Mouse (Mus musculus): ENCODE data around the gene Gm47289. TPM values are rescaled to one million over a fixed set of nuclear protein-coding genes. Genes with fewer than 3 reads are reported as not detected.

The Gm47289 gene
- polyA plus RNA-seq, 1 experiment from 2014 or later = not detected

DNA sequence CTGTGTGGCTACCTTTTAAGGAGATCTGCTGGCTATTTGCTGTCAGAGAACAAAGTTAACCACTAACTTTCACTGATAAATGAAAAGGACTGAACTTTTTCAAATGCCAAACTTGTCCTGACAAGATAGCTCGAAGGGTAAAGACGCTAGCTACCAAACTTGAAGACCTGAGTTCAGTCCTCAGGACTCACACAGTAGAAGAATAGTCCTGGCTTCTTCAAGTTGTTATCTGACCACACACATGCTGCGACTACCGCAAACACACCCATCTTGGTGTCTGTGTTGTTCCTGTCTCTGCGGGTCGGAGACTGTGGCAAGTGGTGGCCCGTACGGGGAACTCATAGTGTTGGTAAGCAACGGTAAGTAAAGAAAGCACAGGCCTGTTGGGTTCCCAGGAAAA, 44.7 kb downstream of the Gm47289 start:
- Histone ChIP-seq H3K36me3 (replicated peaks; ENCODE audit: insufficient read depth, low read length) (no peaks in the 10 kb centered on the region), H3K27ac (ENCODE audit: low read depth) (no peak overlapping the region), H3K9me3 (ENCODE audit: low read length) (no peaks in the 10 kb centered on the region; the same call in 1 of the 2 replicates), H3K4me1 (ENCODE audit: insufficient read depth) (peaks cover 7% of the 10 kb centered on the region; the same call in 1 of the 2 replicates), H3K27me3 (ENCODE audit: insufficient read depth, low read length) (no peaks in the 10 kb centered on the region), H3K4me2 (ENCODE audit: low read depth, low read length) (no peak overlapping the region), H3K4me3 (ENCODE audit: low read depth, low read length) (no peak overlapping the region), H3K9ac (replicated peaks) (no peak overlapping the region)
- ATAC-seq (no peak), DNase-seq (no peak)
- WGBS (ENCODE audit: insufficient replicate concordance) = 90% methylated on average over 9 of the region's 9 CpGs
- no peak for TF ChIP-seq CTCF (IDR thresholded peaks at IDR 0.05; ENCODE audit: low read depth)
- TF ChIP-seq EP300 (IDR thresholded peaks at IDR 0.05; ENCODE audit: low read depth) = no peak

DNA sequence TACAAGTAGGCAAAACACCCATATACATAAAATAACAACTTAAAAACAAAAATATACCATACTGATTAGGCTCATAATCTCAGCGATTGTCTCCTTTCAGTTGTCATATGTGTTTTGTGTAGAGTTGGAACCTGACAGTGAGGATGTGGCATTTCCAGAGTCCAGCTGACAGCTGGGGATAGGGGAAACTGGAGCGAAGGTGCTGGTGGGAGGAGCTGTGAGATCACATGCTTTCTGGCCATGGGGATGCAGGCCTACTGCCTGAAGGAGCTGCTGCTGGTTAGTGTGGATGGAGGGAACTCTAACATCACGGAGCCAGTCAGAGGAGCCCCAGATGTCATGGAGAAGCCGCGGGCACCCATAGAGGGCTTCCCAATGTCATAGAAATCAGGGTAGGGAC, 46.8 kb downstream of the Gm47289 start:
- H3K9me3 ChIP-seq (ENCODE audit: low read length) = no peaks in the 10 kb centered on the region; the same call in 1 of the 2 replicates
- no peak overlapping the region for H3K4me2 ChIP-seq (ENCODE audit: low read depth, low read length)
- H3K27ac ChIP-seq (ENCODE audit: low read depth) = no peak overlapping the region
- no peaks in the 10 kb centered on the region for H3K4me1 ChIP-seq (ENCODE audit: insufficient read depth)
- H3K27me3 ChIP-seq (ENCODE audit: insufficient read depth, low read length) = no peaks in the 10 kb centered on the region
- ATAC-seq (no peak), DNase-seq (no peak)
- no peak overlapping the region for H3K4me3 ChIP-seq (ENCODE audit: low read depth, low read length)
- TF ChIP-seq EP300 (IDR thresholded peaks at IDR 0.05; ENCODE audit: low read depth) = no peak
- H3K36me3 ChIP-seq (replicated peaks; ENCODE audit: insufficient read depth, low read length) = no peaks in the 10 kb centered on the region
- no peak overlapping the region for H3K9ac ChIP-seq (replicated peaks)
- WGBS (ENCODE audit: insufficient replicate concordance) = 78% methylated on average over 5 of the region's 5 CpGs

DNA sequence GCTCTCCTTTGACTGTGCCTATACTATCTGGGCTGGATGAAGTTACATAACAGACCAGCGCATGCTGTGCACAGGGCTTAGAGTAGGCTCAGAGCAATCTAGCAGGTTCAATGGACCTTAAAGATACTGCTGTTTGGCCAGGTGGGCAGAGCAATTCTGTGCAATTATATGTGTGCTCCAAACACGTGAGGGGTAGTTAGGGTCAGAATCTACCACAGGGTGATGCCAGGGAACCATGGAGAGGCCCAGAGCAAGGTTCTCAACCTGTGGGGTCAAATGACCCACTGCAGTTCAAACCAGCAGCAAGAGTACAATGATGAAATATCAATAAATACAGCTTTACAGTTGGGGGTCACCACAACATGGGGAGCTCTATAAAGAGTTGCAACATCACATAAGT, 47.7 kb downstream of the Gm47289 start:
- DNase-seq = no peak
- Histone ChIP-seq H3K27ac (ENCODE audit: low read depth) (no peak overlapping the region), H3K4me2 (ENCODE audit: low read depth, low read length) (no peak overlapping the region), H3K4me3 (ENCODE audit: low read depth, low read length) (no peak overlapping the region), H3K9ac (replicated peaks) (no peak overlapping the region), H3K36me3 (replicated peaks; ENCODE audit: insufficient read depth, low read length) (no peaks in the 10 kb centered on the region), H3K4me1 (ENCODE audit: insufficient read depth) (no peaks in the 10 kb centered on the region), H3K9me3 (ENCODE audit: low read length) (no peaks in the 10 kb centered on the region; the same call in 1 of the 2 replicates), H3K27me3 (ENCODE audit: insufficient read depth, low read length) (no peaks in the 10 kb centered on the region)
- TF ChIP-seq CTCF (IDR thresholded peaks at IDR 0.05; ENCODE audit: low read depth) = no peak
- TF ChIP-seq EP300 (IDR thresholded peaks at IDR 0.05; ENCODE audit: low read depth) = no peak
- ATAC-seq = no peak
- 58% methylated on average over 2 of the region's 2 CpGs for WGBS (ENCODE audit: insufficient replicate concordance)

DNA sequence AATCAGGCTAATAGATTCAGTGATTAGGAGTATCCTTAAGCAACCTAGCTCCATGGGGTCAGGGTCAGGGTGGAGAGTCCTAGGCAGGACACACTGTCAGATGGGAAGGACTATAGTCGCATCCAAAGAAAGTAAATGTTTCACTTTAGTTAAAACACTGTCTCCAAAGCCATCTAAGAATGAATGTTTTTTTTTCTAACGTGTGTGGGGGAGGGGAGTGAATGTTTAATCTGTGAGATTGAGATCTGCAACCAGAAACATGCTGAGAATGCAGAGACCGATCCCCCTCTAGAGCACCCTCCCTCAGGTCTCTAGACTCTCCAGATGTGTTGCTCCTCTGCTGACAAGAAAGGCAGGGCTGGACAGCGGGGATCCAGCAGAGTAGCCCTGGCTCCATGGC, 48.2 kb downstream of the Gm47289 start:
- Histone ChIP-seq H3K27me3 (ENCODE audit: insufficient read depth, low read length) (no peaks in the 10 kb centered on the region), H3K9ac (replicated peaks) (no peak overlapping the region), H3K4me2 (ENCODE audit: low read depth, low read length) (no peak overlapping the region), H3K4me3 (ENCODE audit: low read depth, low read length) (no peak overlapping the region), H3K4me1 (ENCODE audit: insufficient read depth) (no peaks in the 10 kb centered on the region), H3K9me3 (ENCODE audit: low read length) (no peaks in the 10 kb centered on the region; the same call in 1 of the 2 replicates), H3K36me3 (replicated peaks; ENCODE audit: insufficient read depth, low read length) (no peaks in the 10 kb centered on the region), H3K27ac (ENCODE audit: low read depth) (no peak overlapping the region)
- 58% methylated on average over 4 of the region's 4 CpGs for WGBS (ENCODE audit: insufficient replicate concordance)
- no peak for TF ChIP-seq EP300 (IDR thresholded peaks at IDR 0.05; ENCODE audit: low read depth)
- TF ChIP-seq CTCF (IDR thresholded peaks at IDR 0.05; ENCODE audit: low read depth) = no peak
- DNase-seq (no peak), ATAC-seq (no peak)

DNA sequence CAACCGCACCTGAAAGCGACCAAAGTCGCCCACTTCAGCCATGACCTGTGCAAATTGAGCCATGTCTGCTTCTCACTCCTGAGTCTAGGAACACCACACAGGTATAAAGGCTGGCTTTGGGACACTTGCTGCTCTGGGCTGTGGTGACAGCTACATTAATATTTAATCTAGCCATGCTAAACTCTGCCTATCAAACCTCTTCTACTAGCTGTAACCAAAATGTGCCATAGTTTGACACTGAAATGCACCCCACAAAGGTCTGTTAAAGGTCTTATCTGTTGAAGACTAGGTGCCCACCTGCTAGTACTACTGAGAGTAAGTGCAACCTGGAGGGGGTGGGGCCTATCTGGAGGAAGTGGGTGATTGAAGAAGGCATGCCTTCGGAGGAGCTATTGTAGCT, 50.0 kb downstream of the Gm47289 start, which contains the start of gene Slc22a13:
Gene Slc22a13, minus strand, starts transcription at position 101 of the 400 bp plus-strand sequence.
- no peak within 1 kb of the TSS for H3K4me2 ChIP-seq (ENCODE audit: low read depth, low read length)
- H3K9ac ChIP-seq (replicated peaks) = no peak within 1 kb of the TSS
- H3K4me3 ChIP-seq (ENCODE audit: low read depth, low read length) = no peak within 1 kb of the TSS
- no peaks in the 10 kb centered on the region for H3K27me3 ChIP-seq (ENCODE audit: insufficient read depth, low read length)
- DNase-seq = no peak
- no peak within 1 kb of the TSS for H3K27ac ChIP-seq (ENCODE audit: low read depth)
- no peak for TF ChIP-seq EP300 (IDR thresholded peaks at IDR 0.05; ENCODE audit: low read depth)
- TF ChIP-seq CTCF (IDR thresholded peaks at IDR 0.05; ENCODE audit: low read depth) = no peak
- no peaks in the 10 kb centered on the region for H3K4me1 ChIP-seq (ENCODE audit: insufficient read depth)
- no peak for ATAC-seq
- 81% methylated on average over 4 of the region's 4 CpGs for WGBS (ENCODE audit: insufficient replicate concordance)
- no peaks in the 10 kb centered on the region; the same call in 1 of the 2 replicates for H3K9me3 ChIP-seq (ENCODE audit: low read length)
- H3K36me3 ChIP-seq (replicated peaks; ENCODE audit: insufficient read depth, low read length) = no peaks in the 10 kb centered on the region

Other genes starting within 250 kb of the Gm47289 start
- gene Ctdspl, start 232.7 kb upstream of the Gm47289 start, polyA plus RNA-seq (2015; fragmentation: Nextera tagmentation; extraction: Ambion mirVana) = 2.2 and 2.4 TPM in 2 replicates
- 8.3 and 9.3 TPM in 2 replicates for gene Vill, start 106.4 kb upstream of the Gm47289 start, polyA plus RNA-seq (2015; fragmentation: Nextera tagmentation; extraction: Ambion mirVana)
- gene Plcd1, start 65.7 kb upstream of the Gm47289 start, polyA plus RNA-seq (2015; fragmentation: Nextera tagmentation; extraction: Ambion mirVana) = 0.85 and 1.1 TPM in 2 replicates
- gene Dlec1, start 56.7 kb upstream of the Gm47289 start, polyA plus RNA-seq (2015; fragmentation: Nextera tagmentation; extraction: Ambion mirVana) = 0.05 TPM in 2 replicates
- gene Acaa1b, start 2.1 kb upstream of the Gm47289 start, polyA plus RNA-seq (2015; fragmentation: Nextera tagmentation; extraction: Ambion mirVana) = 496 and 544 TPM in 2 replicates
- not detected in 2 replicates for gene Slc22a13, start 49.9 kb downstream of the Gm47289 start, polyA plus RNA-seq (2015; fragmentation: Nextera tagmentation; extraction: Ambion mirVana)
- 3.8 and 4.1 TPM in 2 replicates for gene Oxsr1, start 163.3 kb downstream of the Gm47289 start, polyA plus RNA-seq (2015; fragmentation: Nextera tagmentation; extraction: Ambion mirVana)
- 132 and 141 TPM in 2 replicates for gene Acaa1a, start 180.5 kb downstream of the Gm47289 start, polyA plus RNA-seq (2015; fragmentation: Nextera tagmentation; extraction: Ambion mirVana)
- 15.6 and 16.7 TPM in 2 replicates for gene Myd88, start 182.2 kb downstream of the Gm47289 start, polyA plus RNA-seq (2015; fragmentation: Nextera tagmentation; extraction: Ambion mirVana)
- gene Xylb, start 198.2 kb downstream of the Gm47289 start, polyA plus RNA-seq (2015; fragmentation: Nextera tagmentation; extraction: Ambion mirVana) = 8.2 and 9.2 TPM in 2 replicates
- not detected in 2 replicates for gene Slc22a14, start 206.4 kb downstream of the Gm47289 start, polyA plus RNA-seq (2015; fragmentation: Nextera tagmentation; extraction: Ambion mirVana)
- gene Acvr2b, start 243.0 kb downstream of the Gm47289 start, polyA plus RNA-seq (2015; fragmentation: Nextera tagmentation; extraction: Ambion mirVana) = 2.2 and 4.1 TPM in 2 replicates